Mouse (Mus musculus) hindbrain, embryonic 14.5 days (tissue): Measurements from ENCODE around the gene Klk13. TPM values are rescaled to one million over a fixed set of nuclear protein-coding genes. Genes with fewer than 3 reads are reported as not detected.

Source experiments
- polyA plus RNA-seq: library from polyadenylated mRNA; unstranded; fragments of >200 nt; fragmentation: Nextera tagmentation; extraction: Ambion mirVana; gene quantifications from 2 replicates; pipeline ENCODE4 v1.2.1, GENCODE M21; 2014

Klk13 gene
- polyA plus RNA-seq, 1 experiment from 2014 or later: not detected

Other genes starting within 250 kb of the Klk13 start
- 15.6 and 17.8 TPM in 2 replicates for gene Vsig10l, start 249.4 kb upstream of the Klk13 start, polyA plus RNA-seq
- 10.0 and 11.1 TPM in 2 replicates for gene Iglon5, start 222.5 kb upstream of the Klk13 start, polyA plus RNA-seq
- 0.31 TPM in 1 of 2 replicates, not detected in the other for gene 4931406B18Rik, start 206.6 kb upstream of the Klk13 start, polyA plus RNA-seq
- 1.1 TPM in 2 replicates for gene Cd33, start 168.1 kb upstream of the Klk13 start, polyA plus RNA-seq
- 8.0 and 8.5 TPM in 2 replicates for gene Zfp658, start 150.3 kb upstream of the Klk13 start, polyA plus RNA-seq
- gene Zfp719, start 133.0 kb upstream of the Klk13 start, polyA plus RNA-seq: 17.4 and 18.3 TPM in 2 replicates
- gene Zfp819, start 105.4 kb upstream of the Klk13 start, polyA plus RNA-seq: 0.57 and 1.0 TPM in 2 replicates
- not detected in 2 replicates for gene Ceacam18, start 77.9 kb upstream of the Klk13 start, polyA plus RNA-seq
- gene Siglece, start 52.4 kb upstream of the Klk13 start, polyA plus RNA-seq: 0.14 and 0.40 TPM in 2 replicates
- 14.6 and 15.1 TPM in 2 replicates for gene Ctu1, start 40.6 kb upstream of the Klk13 start, polyA plus RNA-seq
- not detected in 2 replicates for gene Klk14, start 22.1 kb upstream of the Klk13 start, polyA plus RNA-seq
- not detected in 2 replicates for gene Klk12, start 56.3 kb downstream of the Klk13 start, polyA plus RNA-seq
- gene Klk11, start 62.0 kb downstream of the Klk13 start, polyA plus RNA-seq: not detected in 2 replicates
- gene Klk10, start 68.5 kb downstream of the Klk13 start, polyA plus RNA-seq: not detected in 2 replicates
- gene Klk9, start 79.3 kb downstream of the Klk13 start, polyA plus RNA-seq: not detected in 2 replicates
- 12.1 and 12.5 TPM in 2 replicates for gene Klk8, start 85.0 kb downstream of the Klk13 start, polyA plus RNA-seq
- not detected in 2 replicates for gene Klk7, start 98.7 kb downstream of the Klk13 start, polyA plus RNA-seq
- not detected in 2 replicates for gene Klk6, start 111.9 kb downstream of the Klk13 start, polyA plus RNA-seq
- gene Klk5, start 129.4 kb downstream of the Klk13 start, polyA plus RNA-seq: not detected in 2 replicates
- gene Klk4, start 168.6 kb downstream of the Klk13 start, polyA plus RNA-seq: 3.0 and 4.5 TPM in 2 replicates
- gene Klk15, start 221.2 kb downstream of the Klk13 start, polyA plus RNA-seq: not detected in 2 replicates
- gene Klk1b8, start 238.1 kb downstream of the Klk13 start, polyA plus RNA-seq: not detected in 2 replicates